Mouse (Mus musculus): ENCODE results near the gene Fbxo7. TPM values are rescaled to one million over a fixed set of nuclear protein-coding genes. Genes with fewer than 3 reads are reported as not detected.

The Fbxo7 gene
- 12.8 and 13.0 TPM in 2 replicates for polyA plus RNA-seq (2016; fragmentation: Nextera tagmentation; extraction: Ambion mirVana)

- Histone ChIP-seq H3K4me2 (replicated peaks) (peak within 1 kb of the TSS; percentile 77), H3K36me3 (no peaks in the 10 kb centered on the region), H3K9ac (replicated peaks) (peak within 1 kb of the TSS; percentile 65), H3K9me3 (no peaks in the 10 kb centered on the region), H3K27me3 (no peaks in the 10 kb centered on the region; the same call in 1 of the 2 replicates), H3K4me3 (peak within 1 kb of the TSS; percentile 70), H3K27ac (replicated peaks) (peak within 1 kb of the TSS; percentile 76), H3K4me1 (no peaks in the 10 kb centered on the region)
- under 1% methylated on average over 82 of the region's 82 CpGs for WGBS
- peak; percentile 98 for ATAC-seq (ENCODE audit: low FRiP score, low read depth)
Measured at GRCm38 (mm10) chr10:86021749-86022473, at the start of gene Fbxo7. Gene Fbxo7, plus strand, starts transcription at chr10:86021972.

DNA sequence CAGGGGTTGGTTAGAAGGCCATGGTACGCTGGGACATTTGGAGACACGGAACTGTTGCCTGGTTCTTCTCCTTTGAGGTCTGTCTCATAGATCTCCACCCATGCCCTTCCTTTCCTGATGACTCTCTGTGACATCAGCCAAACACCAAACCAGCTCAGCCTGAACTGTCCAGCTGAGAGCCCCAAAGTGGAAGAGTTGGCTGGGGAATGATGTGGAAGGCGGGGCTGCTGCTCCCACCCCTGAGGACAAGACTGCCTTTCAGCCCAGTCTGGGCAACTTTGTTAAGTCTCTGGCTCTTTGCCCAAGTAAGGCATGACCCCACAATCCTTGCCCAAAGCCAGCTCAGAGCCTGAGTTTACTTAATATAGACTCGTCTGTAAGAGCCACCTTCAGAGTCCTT, 48.9 kb upstream of the Fbxo7 start:
- no peak for ATAC-seq (ENCODE audit: low FRiP score, low read depth)
- WGBS, result 82% methylated on average over 4 of the region's 4 CpGs
- no peaks in the 10 kb centered on the region for H3K36me3 ChIP-seq
- H3K27me3 ChIP-seq, result no peaks in the 10 kb centered on the region
- no peaks in the 10 kb centered on the region for H3K4me1 ChIP-seq
- no peak overlapping the region for H3K4me2 ChIP-seq (replicated peaks)
- H3K4me3 ChIP-seq, result no peak overlapping the region
- H3K9me3 ChIP-seq, result no peaks in the 10 kb centered on the region
- H3K27ac ChIP-seq (replicated peaks), result no peak overlapping the region
- no peak overlapping the region for H3K9ac ChIP-seq (replicated peaks)

DNA sequence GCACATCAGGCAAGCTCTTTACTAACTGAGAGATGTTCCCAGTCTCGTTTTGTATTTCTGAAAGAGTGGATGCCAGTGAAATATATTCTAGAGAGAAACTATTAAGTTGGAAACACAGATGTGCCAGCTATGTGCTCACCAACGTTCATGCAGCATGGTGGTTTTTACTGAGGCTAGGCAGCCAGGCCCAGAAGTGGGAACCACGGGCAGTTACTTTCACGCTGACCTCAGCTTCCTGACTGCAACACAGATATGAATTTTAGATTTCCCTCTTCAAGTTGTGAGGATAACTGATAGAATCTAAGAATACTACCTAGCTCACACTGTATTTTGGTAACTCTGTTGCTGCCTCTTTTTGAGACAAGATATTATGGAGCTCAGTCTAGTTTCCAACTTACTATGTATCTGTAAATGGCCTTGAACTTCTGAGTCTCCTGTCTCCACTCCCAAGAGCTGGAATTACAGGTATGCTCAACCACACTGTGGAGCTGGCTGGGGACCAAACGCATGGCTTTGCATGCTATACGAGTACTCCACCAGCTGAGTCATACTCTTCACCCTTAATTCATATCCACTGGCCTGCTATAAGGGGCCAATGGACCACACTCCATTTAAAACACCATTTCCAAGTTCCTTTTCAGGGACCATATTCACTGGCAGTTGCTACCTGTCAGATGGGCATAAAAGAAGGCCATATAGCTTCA, 32.2 kb upstream of the Fbxo7 start:
- 0 out of 2 replicates have a peak, but pooled peaks cover 2% of the 10 kb centered on the region for H3K27me3 ChIP-seq
- H3K4me3 ChIP-seq, result no peak overlapping the region
- 80% methylated on average over 6 of the region's 6 CpGs for WGBS
- no peak overlapping the region for H3K4me2 ChIP-seq (replicated peaks)
- H3K9ac ChIP-seq (replicated peaks), result no peak overlapping the region
- no peaks in the 10 kb centered on the region for H3K9me3 ChIP-seq
- no peaks in the 10 kb centered on the region for H3K36me3 ChIP-seq
- H3K27ac ChIP-seq (replicated peaks), result no peak overlapping the region
- H3K4me1 ChIP-seq, result no peaks in the 10 kb centered on the region
- ATAC-seq (ENCODE audit: low FRiP score, low read depth), result no peak

GRCm38 (mm10) chr10:85992412-85992811, 29.4 kb upstream of the Fbxo7 start:
- no peak for ATAC-seq (ENCODE audit: low FRiP score, low read depth)
- H3K4me2 ChIP-seq (replicated peaks), result no peak overlapping the region
- no peak overlapping the region for H3K9ac ChIP-seq (replicated peaks)
- no peaks in the 10 kb centered on the region for H3K27me3 ChIP-seq
- no peak overlapping the region for H3K4me3 ChIP-seq
- no peak overlapping the region for H3K27ac ChIP-seq (replicated peaks)
- H3K9me3 ChIP-seq, result no peaks in the 10 kb centered on the region
- H3K4me1 ChIP-seq, result no peaks in the 10 kb centered on the region
- H3K36me3 ChIP-seq, result no peaks in the 10 kb centered on the region
- WGBS, result 87% methylated on average over 4 of the region's 4 CpGs

- Histone ChIP-seq H3K4me1 (no peaks in the 10 kb centered on the region), H3K27ac (replicated peaks) (no peak overlapping the region), H3K9me3 (peaks cover 4% of the 10 kb centered on the region), H3K4me2 (replicated peaks) (no peak overlapping the region), H3K27me3 (no peaks in the 10 kb centered on the region), H3K36me3 (no peaks in the 10 kb centered on the region), H3K9ac (replicated peaks) (no peak overlapping the region), H3K4me3 (no peak overlapping the region)
- no peak for ATAC-seq (ENCODE audit: low FRiP score, low read depth)
- 88% methylated on average over 9 of the region's 9 CpGs for WGBS
Measured at GRCm38 (mm10) chr10:85993836-85994235, 27.9 kb upstream of the Fbxo7 start.

DNA sequence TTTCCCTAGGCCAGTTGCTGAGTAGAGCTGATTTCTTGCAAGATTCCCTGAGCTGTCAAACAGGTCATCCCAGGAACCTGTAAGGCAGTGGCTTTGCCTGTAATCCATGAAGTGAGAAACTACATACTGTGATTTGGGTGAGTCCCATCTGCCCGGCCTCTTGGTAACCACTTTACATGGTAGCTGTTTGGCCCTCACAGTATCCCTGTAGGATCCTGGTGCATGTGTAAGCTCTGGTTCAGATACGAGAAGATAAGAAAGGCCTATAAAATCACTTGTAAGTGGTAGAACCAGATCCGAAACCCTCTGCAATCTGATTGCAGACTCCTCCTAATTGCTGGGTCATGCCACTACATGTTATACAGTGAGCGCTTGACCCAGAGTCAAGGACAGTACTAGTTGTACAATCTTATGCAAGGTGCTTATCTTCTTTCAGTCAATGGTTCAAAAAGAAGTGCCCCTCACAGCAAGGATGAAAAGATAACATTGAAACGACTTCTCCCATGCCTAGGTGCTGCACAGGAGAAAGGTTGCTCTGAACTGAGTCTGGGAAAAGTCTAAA, 27.1 kb upstream of the Fbxo7 start:
- no peak overlapping the region for H3K9ac ChIP-seq (replicated peaks)
- no peaks in the 10 kb centered on the region for H3K27me3 ChIP-seq
- WGBS, result 83% methylated on average over 5 of the region's 5 CpGs
- no peak for ATAC-seq (ENCODE audit: low FRiP score, low read depth)
- H3K4me2 ChIP-seq (replicated peaks), result no peak overlapping the region
- no peaks in the 10 kb centered on the region for H3K36me3 ChIP-seq
- H3K4me3 ChIP-seq, result no peak overlapping the region
- no peak overlapping the region for H3K27ac ChIP-seq (replicated peaks)
- peaks cover 4% of the 10 kb centered on the region for H3K9me3 ChIP-seq
- H3K4me1 ChIP-seq, result no peaks in the 10 kb centered on the region

- Histone ChIP-seq H3K36me3 (no peaks in the 10 kb centered on the region), H3K27me3 (no peaks in the 10 kb centered on the region), H3K9me3 (peaks cover 4% of the 10 kb centered on the region), H3K4me2 (replicated peaks) (no peak overlapping the region), H3K9ac (replicated peaks) (no peak overlapping the region), H3K27ac (replicated peaks) (no peak overlapping the region), H3K4me1 (no peaks in the 10 kb centered on the region), H3K4me3 (no peak overlapping the region)
- ATAC-seq (ENCODE audit: low FRiP score, low read depth), result no peak
- WGBS, result 91% methylated on average over 4 of the region's 4 CpGs
Measured at GRCm38 (mm10) chr10:86000447-86000846, 21.3 kb upstream of the Fbxo7 start.

- no peaks in the 10 kb centered on the region for H3K27me3 ChIP-seq
- H3K9ac ChIP-seq (replicated peaks), result no peak overlapping the region
- no peak overlapping the region for H3K4me3 ChIP-seq
- 72% methylated on average over 5 of the region's 5 CpGs for WGBS
- no peak overlapping the region for H3K27ac ChIP-seq (replicated peaks)
- no peaks in the 10 kb centered on the region for H3K4me1 ChIP-seq
- no peaks in the 10 kb centered on the region for H3K36me3 ChIP-seq
- no peak for ATAC-seq (ENCODE audit: low FRiP score, low read depth)
- H3K9me3 ChIP-seq, result no peaks in the 10 kb centered on the region
- no peak overlapping the region for H3K4me2 ChIP-seq (replicated peaks)
Measured at GRCm38 (mm10) chr10:86006455-86006854, 15.3 kb upstream of the Fbxo7 start.

DNA sequence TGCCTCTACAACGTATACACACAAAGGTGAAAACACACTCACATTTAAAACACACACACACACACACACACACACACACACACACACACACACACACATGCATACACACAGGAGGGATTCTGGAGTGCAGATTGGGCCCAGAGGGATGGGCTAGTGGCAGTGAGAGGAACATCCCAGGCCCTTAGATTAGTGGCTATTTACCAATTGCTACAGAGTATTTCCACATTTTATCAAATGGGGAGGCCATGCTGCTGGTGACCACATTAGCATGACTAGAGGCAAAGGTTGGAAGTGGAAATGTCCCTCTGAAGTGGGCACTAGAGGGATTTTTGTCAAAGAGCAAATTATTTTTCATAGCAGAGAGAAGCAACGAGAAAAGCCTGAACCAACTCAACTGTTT, 12.1 kb upstream of the Fbxo7 start:
- Histone ChIP-seq H3K27ac (replicated peaks) (no peak overlapping the region), H3K4me1 (no peaks in the 10 kb centered on the region), H3K9me3 (no peaks in the 10 kb centered on the region), H3K27me3 (no peaks in the 10 kb centered on the region), H3K4me3 (no peak overlapping the region), H3K9ac (replicated peaks) (no peak overlapping the region), H3K4me2 (replicated peaks) (no peak overlapping the region), H3K36me3 (no peaks in the 10 kb centered on the region)
- WGBS, result 82% methylated on average over 2 of the region's 2 CpGs
- ATAC-seq (ENCODE audit: low FRiP score, low read depth), result no peak

DNA sequence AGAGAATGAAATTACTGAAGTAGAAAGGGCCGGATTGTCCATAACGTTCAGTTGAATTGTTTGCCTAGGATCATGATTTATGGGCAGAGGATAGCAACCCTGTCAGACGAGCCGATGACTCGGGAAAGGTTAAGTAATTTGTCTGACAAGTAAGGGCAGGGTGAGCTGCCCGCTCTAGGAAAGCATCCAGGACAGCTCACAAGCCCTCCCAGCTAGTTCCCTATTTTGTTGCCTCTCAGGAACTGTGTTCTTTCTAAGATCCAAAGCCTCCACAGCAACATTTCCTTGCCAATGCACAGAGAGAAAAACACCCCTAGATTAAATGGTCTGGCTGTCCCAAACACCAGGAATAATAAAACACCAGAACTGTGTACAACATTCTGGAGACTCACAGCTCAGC, 11.1 kb upstream of the Fbxo7 start:
- no peaks in the 10 kb centered on the region for H3K9me3 ChIP-seq
- no peaks in the 10 kb centered on the region for H3K4me1 ChIP-seq
- no peak overlapping the region for H3K4me3 ChIP-seq
- H3K27me3 ChIP-seq, result no peaks in the 10 kb centered on the region
- no peak overlapping the region for H3K4me2 ChIP-seq (replicated peaks)
- WGBS, result 79% methylated on average over 6 of the region's 6 CpGs
- ATAC-seq (ENCODE audit: low FRiP score, low read depth), result no peak
- no peaks in the 10 kb centered on the region for H3K36me3 ChIP-seq
- H3K27ac ChIP-seq (replicated peaks), result no peak overlapping the region
- H3K9ac ChIP-seq (replicated peaks), result no peak overlapping the region

DNA sequence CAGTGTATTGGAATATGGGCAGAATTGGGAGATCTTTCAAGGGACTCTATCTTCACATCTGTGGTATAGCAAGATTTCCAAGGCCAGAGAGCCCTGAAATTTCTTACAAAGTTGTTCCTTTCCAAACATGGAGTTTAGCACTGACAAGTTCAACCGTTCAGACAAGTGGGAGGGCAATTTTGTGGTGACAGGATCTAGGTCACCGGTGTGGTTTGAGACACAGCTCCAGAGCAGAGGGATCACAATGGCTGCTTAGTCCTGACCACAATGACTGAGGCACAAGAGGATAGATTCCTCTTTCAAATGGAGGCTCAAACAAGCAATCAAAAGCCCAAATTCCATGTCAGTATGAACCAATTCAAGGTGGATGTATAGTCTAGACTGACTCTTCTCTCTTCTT, 10.6 kb upstream of the Fbxo7 start:
- Histone ChIP-seq H3K27ac (replicated peaks) (no peak overlapping the region), H3K27me3 (no peaks in the 10 kb centered on the region), H3K36me3 (no peaks in the 10 kb centered on the region), H3K9me3 (no peaks in the 10 kb centered on the region), H3K4me1 (no peaks in the 10 kb centered on the region), H3K4me2 (replicated peaks) (no peak overlapping the region), H3K9ac (replicated peaks) (no peak overlapping the region), H3K4me3 (no peak overlapping the region)
- 89% methylated on average over 2 of the region's 2 CpGs for WGBS
- ATAC-seq (ENCODE audit: low FRiP score, low read depth), result no peak

DNA sequence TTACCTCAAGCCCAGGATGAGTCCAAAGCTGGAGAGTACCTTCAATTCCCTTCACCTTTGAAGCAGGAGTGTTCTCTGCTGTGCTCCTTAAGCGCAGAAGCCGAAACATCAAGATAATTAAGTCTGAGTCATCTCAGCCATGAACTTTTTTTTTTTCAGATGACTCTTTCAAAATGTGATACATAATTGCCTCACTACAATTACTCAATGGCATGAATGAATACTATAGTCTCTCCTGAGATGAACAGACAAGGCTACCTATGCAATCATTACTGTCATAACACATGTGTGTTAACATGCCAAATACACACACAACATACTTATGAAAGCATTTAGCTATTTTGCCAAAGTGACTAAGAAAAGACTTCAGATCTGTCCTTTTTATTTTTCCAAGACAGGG, 10.0 kb upstream of the Fbxo7 start, which contains the start of gene Bpifc:
Gene Bpifc (minus strand): TSS at position 115 of the 400 bp plus-strand sequence.
- Histone ChIP-seq H3K27me3 (no peaks in the 10 kb centered on the region), H3K4me1 (no peaks in the 10 kb centered on the region), H3K4me2 (replicated peaks) (no peak within 1 kb of the TSS), H3K27ac (replicated peaks) (no peak within 1 kb of the TSS), H3K4me3 (no peak within 1 kb of the TSS), H3K36me3 (no peaks in the 10 kb centered on the region), H3K9me3 (no peaks in the 10 kb centered on the region), H3K9ac (replicated peaks) (no peak within 1 kb of the TSS)
- 94% methylated on average over 2 of the region's 2 CpGs for WGBS
- ATAC-seq (ENCODE audit: low FRiP score, low read depth), result no peak

Measured in midbrain, embryonic 12.5 days (tissue).